Mouse (Mus musculus): ENCODE results near the gene Ptpru. TPM values are rescaled to one million over a fixed set of nuclear protein-coding genes. Genes with fewer than 3 reads are reported as not detected.

The Ptpru gene
- 22.1 and 27.9 TPM in 2 replicates for polyA plus RNA-seq (2015; fragmentation: Nextera tagmentation; extraction: Ambion mirVana)

DNA sequence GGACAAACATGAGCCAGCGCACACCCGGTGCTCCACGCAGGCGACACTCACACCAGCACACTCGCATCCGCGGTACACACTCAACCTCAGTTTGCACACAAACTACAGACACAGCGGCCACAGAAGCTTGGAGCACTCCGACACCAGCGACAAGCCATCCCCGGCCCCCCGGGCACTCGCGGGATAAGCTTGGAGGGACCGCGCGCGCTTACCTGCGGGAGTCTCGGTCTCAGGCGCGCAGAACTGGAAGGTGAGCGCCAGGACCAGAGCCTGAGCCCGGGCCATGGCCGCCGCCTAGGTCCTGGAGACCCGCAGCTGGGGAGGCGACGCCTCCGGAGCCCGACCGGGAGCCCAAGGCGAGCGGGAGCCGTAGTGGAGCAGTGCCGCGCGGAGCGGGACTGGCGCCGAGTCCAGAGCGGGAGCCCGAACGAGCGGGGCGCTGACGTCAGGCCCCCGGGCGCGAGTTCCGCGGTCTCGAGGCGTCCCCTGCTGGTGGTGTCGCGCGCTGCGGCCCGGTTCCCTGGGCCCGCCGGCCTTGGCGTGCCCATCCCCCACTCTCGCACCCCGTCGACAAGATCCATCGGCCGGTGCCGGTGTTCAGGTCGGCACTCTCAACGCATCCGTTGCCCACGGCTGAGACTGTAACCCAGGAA lies at the start of gene Ptpru:
TSS of gene Ptpru (minus strand) at position 417 of the 653 bp plus-strand sequence.
- Histone ChIP-seq H3K9me3 (no peaks in the 10 kb centered on the region), H3K36me3 (replicated peaks) (no peaks in the 10 kb centered on the region), H3K9ac (peak within 1 kb of the TSS; percentile 55), H3K4me3 (peak within 1 kb of the TSS; percentile 55), H3K27ac (peak within 1 kb of the TSS; percentile 30), H3K4me1 (peaks cover 28% of the 10 kb centered on the region), H3K4me2 (peak within 1 kb of the TSS; percentile 97), H3K27me3 (replicated peaks) (peaks cover 38% of the 10 kb centered on the region)
- under 1% methylated on average over 72 of the region's 72 CpGs for WGBS
- peak; percentile 82 for ATAC-seq (replicated peaks)

DNA sequence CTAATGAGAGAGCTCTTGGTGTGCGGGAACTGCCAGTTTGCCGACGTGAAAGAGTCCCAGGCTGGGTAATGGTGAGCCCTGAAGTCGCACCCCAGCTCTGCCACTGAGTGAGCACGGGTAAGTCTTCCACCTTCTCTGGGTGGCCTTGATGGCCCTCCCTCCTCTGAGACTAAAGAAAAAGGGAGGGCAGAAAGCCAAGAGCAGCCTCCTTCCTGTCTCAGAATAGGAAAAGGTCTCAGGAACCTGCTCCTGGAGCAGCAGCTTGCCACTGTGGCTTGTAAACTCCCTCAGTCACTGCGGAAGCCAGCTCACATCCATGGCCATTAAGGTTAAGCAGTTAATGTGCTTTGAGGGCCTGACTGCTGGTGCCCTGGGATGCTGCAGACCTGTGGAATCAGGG lies 47.3 kb upstream of the Ptpru start:
- Histone ChIP-seq H3K36me3 (replicated peaks) (0 out of 2 replicates have a peak, but pooled peaks cover 2% of the 10 kb centered on the region), H3K4me2 (no peak overlapping the region), H3K9ac (no peak overlapping the region), H3K9me3 (no peaks in the 10 kb centered on the region), H3K4me1 (peaks cover 21% of the 10 kb centered on the region), H3K27ac (no peak overlapping the region), H3K4me3 (no peak overlapping the region), H3K27me3 (replicated peaks) (no peaks in the 10 kb centered on the region)
- 86% methylated on average over 6 of the region's 6 CpGs for WGBS
- no peak for ATAC-seq (replicated peaks)

DNA sequence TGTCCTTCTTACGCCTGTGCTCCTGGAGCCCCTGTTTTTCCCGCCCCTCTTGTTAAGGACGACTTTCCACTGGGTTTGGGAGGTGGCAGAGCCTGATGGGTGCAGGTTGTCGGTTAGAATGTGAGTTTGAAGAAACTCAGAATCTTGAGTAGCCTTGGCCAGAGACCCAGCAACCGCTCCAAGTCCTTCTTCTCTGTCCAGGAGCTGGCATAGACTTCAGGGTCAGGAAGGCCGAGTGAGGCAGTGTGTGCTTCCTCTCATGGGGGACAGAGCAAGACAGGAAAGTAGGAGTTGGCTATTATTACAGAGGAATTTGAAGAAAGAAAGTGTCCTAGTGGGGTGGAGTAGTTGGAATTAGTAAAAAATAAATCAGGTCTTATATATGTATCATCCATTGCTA lies 45.5 kb upstream of the Ptpru start:
- no peak overlapping the region for H3K27ac ChIP-seq
- no peak overlapping the region for H3K4me2 ChIP-seq
- 0 out of 2 replicates have a peak, but pooled peaks cover 2% of the 10 kb centered on the region for H3K36me3 ChIP-seq (replicated peaks)
- no peaks in the 10 kb centered on the region for H3K9me3 ChIP-seq
- H3K4me1 ChIP-seq: peaks cover 26% of the 10 kb centered on the region
- no peak overlapping the region for H3K4me3 ChIP-seq
- WGBS: 71% methylated on average over 6 of the region's 6 CpGs
- no peak for ATAC-seq (replicated peaks)
- H3K9ac ChIP-seq: no peak overlapping the region
- H3K27me3 ChIP-seq (replicated peaks): no peaks in the 10 kb centered on the region

DNA sequence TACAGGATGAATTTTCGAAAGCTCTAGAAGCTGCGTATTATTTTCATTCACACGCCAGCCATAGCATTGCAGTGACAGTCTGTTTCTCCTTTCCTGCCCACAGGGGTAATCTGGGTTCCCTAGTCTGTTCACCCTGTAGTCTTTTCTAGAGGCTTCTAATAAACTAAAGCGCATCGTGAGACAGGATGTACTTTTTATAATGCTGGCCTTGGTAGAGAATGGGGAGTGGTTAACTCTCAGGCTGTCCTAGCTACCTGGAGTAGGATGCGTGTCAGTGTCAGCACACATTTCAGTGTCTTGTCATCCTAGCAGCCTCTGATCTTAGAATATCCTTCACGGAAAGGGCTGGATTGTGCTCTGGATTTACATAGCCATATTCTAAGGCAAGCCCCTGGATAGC lies 43.2 kb upstream of the Ptpru start:
- no peak overlapping the region for H3K4me2 ChIP-seq
- H3K36me3 ChIP-seq (replicated peaks): no peaks in the 10 kb centered on the region
- no peaks in the 10 kb centered on the region for H3K27me3 ChIP-seq (replicated peaks)
- H3K9me3 ChIP-seq: no peaks in the 10 kb centered on the region
- WGBS: 84% methylated on average over 7 of the region's 7 CpGs
- H3K27ac ChIP-seq: no peak overlapping the region
- no peak for ATAC-seq (replicated peaks)
- H3K4me3 ChIP-seq: no peak overlapping the region
- H3K4me1 ChIP-seq: peaks cover 45% of the 10 kb centered on the region
- H3K9ac ChIP-seq: no peak overlapping the region

DNA sequence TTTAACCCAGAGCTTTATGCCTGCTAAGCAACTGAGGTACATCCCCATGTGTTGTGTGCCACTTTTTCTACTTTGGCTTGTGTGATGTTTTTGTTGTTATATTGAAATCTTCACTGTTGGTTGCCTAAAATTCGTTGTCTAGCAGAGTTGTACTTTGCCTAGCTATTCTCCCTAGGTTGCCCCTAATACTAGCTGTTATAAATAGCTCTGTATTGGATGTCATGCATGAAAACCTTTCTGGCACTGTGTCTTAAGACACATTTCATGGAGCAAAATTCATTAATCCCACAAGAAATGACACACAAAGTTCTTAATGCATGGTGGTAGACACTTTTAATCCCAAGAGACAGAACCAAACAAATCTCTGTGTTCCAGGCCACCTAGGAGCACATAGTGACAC lies 41.6 kb upstream of the Ptpru start:
- Histone ChIP-seq H3K4me3 (no peak overlapping the region), H3K27me3 (replicated peaks) (no peaks in the 10 kb centered on the region), H3K9ac (no peak overlapping the region), H3K4me2 (no peak overlapping the region), H3K36me3 (replicated peaks) (no peaks in the 10 kb centered on the region), H3K4me1 (peaks cover 56% of the 10 kb centered on the region), H3K9me3 (no peaks in the 10 kb centered on the region), H3K27ac (no peak overlapping the region)
- ATAC-seq (replicated peaks): no peak
- WGBS: 63% methylated on average over 1 of the region's 1 CpGs

DNA sequence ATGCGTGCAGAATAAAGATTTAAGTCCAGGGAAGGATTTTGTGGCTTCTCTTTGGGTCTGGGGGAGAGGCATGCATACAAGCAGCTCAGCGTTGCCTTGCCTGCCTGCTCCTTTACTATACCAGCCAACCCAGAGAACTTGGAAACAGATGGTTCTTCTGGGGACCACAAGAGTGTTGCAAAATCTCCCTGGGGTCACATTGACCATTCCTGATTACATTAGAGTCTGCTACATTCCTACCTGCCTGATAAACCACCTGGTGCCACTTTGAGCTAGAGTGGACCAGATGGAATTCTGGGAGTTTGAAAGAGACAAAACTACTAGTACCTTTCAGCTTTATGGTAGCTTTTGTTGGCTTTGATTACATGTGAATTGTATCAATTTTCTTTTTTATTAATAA lies 38.7 kb upstream of the Ptpru start:
- no peak overlapping the region for H3K9ac ChIP-seq
- 61% methylated on average over 2 of the region's 2 CpGs for WGBS

DNA sequence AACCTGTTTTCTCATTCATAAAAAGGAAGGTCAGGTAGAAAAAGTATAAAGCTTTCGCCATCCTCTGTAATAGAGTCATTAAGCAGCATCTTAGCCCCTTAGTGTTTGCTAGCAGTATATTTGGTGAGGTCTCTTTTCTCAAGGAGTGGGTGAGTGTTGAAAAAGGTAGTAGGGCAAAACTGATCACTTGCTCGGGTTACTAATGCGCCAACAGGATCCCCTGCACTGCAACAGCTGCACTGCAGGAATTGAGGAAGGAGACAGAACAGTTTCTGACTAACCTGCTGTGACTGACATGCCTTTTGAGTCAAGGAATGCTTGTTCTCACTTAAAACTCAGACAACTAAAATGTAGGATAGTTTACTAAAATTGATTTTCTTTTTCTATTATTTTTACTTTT lies 37.2 kb upstream of the Ptpru start:
- Histone ChIP-seq H3K4me3 (peak overlapping the region; percentile 99), H3K36me3 (replicated peaks) (no peaks in the 10 kb centered on the region), H3K4me1 (peaks cover 50% of the 10 kb centered on the region), H3K27me3 (replicated peaks) (no peaks in the 10 kb centered on the region), H3K9me3 (no peaks in the 10 kb centered on the region), H3K27ac (no peak overlapping the region), H3K9ac (peak overlapping the region; percentile 100; the same call in 1 of the 2 replicates), H3K4me2 (peak overlapping the region; percentile 96)
- 36% methylated on average over 3 of the region's 3 CpGs for WGBS
- ATAC-seq (replicated peaks): no peak

More for the DNA sequence above, 38.7 kb upstream of the Ptpru start:
- H3K9me3 ChIP-seq: no peaks in the 10 kb centered on the region
- H3K27me3 ChIP-seq (replicated peaks): no peaks in the 10 kb centered on the region
- H3K4me2 ChIP-seq: peak overlapping the region; percentile 96; the same call in 1 of the 2 replicates
- H3K4me1 ChIP-seq: peaks cover 57% of the 10 kb centered on the region
- H3K36me3 ChIP-seq (replicated peaks): no peaks in the 10 kb centered on the region
- H3K4me3 ChIP-seq: no peak overlapping the region
- no peak for ATAC-seq (replicated peaks)
- no peak overlapping the region for H3K27ac ChIP-seq

DNA sequence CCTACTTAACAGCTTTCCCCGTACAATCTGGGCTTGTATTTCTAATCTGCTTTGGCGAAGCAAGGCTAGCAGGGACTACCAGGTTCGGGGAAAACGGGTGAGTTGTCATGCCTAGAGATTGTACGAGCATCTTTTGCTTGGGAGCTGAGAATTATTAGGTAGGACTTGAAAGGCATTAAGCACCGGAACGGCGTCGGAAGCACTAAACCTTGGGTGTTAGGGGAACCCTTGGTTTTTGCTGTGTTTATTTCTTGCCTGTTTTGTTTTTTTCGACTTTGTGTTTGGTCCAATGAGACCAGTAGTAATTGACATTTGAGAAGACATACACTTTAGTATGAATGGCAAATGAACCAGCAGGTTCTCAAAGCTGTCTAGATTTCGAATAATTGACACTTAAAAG lies 36.5 kb upstream of the Ptpru start:
- WGBS: 3% methylated on average over 11 of the region's 11 CpGs
- Histone ChIP-seq H3K9ac (peak overlapping the region; percentile 100), H3K4me3 (peak overlapping the region; percentile 99), H3K27ac (peak overlapping the region; percentile 100), H3K27me3 (replicated peaks) (no peaks in the 10 kb centered on the region), H3K4me2 (peak overlapping the region; percentile 96), H3K36me3 (replicated peaks) (no peaks in the 10 kb centered on the region), H3K4me1 (peaks cover 50% of the 10 kb centered on the region), H3K9me3 (no peaks in the 10 kb centered on the region)
- ATAC-seq (replicated peaks): no peak

DNA sequence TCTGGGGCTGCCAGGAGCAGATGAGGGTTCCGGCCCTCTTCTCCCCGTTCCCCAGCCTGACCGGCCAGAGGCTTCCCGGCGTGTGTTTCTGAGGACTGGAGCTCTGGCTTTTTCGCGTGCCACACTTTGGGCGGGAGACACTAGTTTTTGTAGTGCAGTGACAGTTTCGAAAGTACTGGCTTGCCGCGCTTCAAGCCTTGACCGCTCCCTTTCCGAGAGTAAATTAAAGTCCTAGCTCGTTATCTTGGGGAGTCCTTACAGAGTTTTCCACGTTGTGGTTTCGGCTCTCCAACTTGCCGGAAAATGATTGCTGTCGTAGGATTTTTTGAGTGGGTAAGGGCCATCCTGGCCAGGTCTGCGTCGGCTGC lies 36.1 kb upstream of the Ptpru start:
- Histone ChIP-seq H3K4me3 (peak overlapping the region; percentile 99), H3K9ac (peak overlapping the region; percentile 100), H3K4me2 (peak overlapping the region; percentile 96), H3K4me1 (peaks cover 46% of the 10 kb centered on the region), H3K9me3 (no peaks in the 10 kb centered on the region), H3K27me3 (replicated peaks) (no peaks in the 10 kb centered on the region), H3K36me3 (replicated peaks) (no peaks in the 10 kb centered on the region), H3K27ac (peak overlapping the region; percentile 100)
- ATAC-seq (replicated peaks): no peak; the same call in 1 of the 2 replicates
- 0% methylated on average over 20 of the region's 20 CpGs for WGBS

DNA sequence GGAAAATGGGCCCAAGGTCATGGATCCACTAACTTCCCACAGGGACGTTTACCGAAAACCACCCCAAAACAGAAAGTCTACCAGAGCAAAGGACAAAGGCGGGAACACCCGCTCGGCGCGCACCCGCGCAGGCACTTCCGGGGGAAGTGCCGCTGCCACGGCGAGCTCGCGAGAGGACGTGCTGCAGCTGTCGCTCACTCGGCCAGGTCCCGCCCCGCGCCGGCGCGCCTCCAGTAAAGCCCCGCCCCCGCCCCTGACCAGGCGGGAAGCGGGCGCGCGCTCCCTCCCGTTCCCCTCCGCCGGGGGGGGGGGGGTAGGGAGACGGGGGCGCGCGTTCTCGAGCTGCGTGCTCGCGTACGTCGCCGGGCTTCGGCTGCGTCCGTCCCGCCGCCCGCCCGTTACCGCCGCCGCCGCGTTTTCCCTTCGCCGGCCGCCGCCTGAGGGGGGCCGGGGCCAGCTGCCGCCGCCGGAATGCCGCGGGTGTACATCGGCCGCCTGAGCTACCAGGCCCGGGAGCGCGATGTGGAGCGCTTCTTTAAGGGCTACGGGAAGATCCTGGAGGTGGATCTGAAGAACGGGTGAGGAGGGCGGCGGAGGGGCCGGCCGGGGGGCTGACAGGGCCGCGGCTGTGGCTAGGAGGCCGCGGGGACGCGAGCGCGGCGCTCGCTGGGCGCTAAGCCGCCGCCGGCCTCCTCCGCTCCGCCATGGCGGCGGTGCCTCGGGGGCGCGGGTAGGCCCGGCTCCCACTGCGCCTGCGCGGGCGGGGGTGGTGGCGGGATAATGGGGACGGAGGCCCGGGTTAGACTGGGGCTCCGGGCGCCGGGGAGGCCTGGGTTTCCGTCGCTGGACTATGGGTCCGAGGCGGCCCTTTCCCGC lies 35.4 kb upstream of the Ptpru start, which contains the start of gene Srsf4:
TSS of gene Srsf4 (plus strand) at position 325 of the 876 bp plus-strand sequence.
- Histone ChIP-seq H3K4me2 (peak within 1 kb of the TSS; percentile 96), H3K9ac (peak within 1 kb of the TSS; percentile 100), H3K9me3 (no peaks in the 10 kb centered on the region), H3K27me3 (replicated peaks) (no peaks in the 10 kb centered on the region), H3K36me3 (replicated peaks) (no peaks in the 10 kb centered on the region), H3K27ac (peak within 1 kb of the TSS; percentile 100), H3K4me1 (peaks cover 45% of the 10 kb centered on the region), H3K4me3 (peak within 1 kb of the TSS; percentile 99)
- ATAC-seq (replicated peaks): peak; percentile 97
- under 1% methylated on average over 102 of the region's 116 CpGs for WGBS

DNA sequence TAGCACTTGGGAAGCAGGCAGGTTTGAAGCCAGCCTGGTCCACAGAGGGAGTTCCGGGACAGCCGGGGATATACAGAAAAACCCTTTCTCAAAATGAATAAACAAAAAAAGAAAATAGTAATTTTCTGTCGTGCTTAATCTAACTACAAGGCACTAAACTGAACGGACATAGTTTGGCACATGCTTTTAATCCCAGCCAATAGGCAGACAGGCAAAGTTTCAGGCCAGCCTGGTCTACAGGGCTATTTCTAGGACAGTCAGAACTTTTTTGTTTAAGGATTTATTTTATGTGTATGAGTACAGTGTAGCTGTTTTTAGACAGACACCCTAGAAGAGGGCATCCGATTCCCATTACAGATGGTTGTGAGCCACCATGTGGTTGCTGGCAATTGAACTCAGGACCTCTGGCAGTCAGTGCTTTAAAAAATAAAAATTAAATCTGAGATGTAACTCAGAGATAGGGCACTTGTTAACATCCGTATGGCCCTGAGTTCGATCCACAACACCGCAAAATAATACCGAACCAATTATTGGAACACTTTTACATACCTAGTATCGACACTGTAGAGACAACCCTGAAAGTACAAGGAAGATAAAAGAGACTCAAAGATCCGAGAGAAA lies 34.7 kb upstream of the Ptpru start:
- ATAC-seq (replicated peaks): peak; percentile 47
- H3K9ac ChIP-seq: peak overlapping the region; percentile 75
- H3K4me3 ChIP-seq: peak overlapping the region; percentile 99
- H3K4me2 ChIP-seq: peak overlapping the region; percentile 66
- no peaks in the 10 kb centered on the region for H3K36me3 ChIP-seq (replicated peaks)
- H3K27me3 ChIP-seq (replicated peaks): no peaks in the 10 kb centered on the region
- peak overlapping the region; percentile 84 for H3K27ac ChIP-seq
- peaks cover 38% of the 10 kb centered on the region for H3K4me1 ChIP-seq
- H3K9me3 ChIP-seq: no peaks in the 10 kb centered on the region
- 9% methylated on average over 11 of the region's 11 CpGs for WGBS

DNA sequence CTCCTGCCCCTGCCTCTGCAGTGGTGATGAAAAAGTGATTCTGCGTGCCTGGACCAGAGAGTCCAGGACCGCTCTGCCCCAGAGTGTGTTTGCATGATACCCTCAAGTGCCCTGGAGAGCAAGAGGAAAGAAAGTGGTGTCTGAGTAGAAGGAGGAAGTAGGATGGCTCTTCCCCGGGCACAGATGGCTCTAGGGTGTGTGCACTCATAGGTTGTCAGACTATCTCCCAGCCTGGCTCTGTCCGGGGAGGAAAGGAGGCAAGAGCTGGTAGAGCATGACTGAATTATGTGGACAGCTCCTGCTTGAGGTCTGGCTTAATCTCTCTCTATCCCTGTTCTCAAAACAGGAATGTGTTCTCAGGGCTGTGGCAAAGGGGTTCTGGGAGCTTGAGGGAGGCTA lies 23.3 kb upstream of the Ptpru start:
- Histone ChIP-seq H3K9me3 (no peaks in the 10 kb centered on the region), H3K27me3 (replicated peaks) (no peaks in the 10 kb centered on the region), H3K27ac (no peak overlapping the region), H3K4me3 (no peak overlapping the region), H3K4me1 (no peaks in the 10 kb centered on the region), H3K9ac (no peak overlapping the region), H3K36me3 (replicated peaks) (peaks cover 10% of the 10 kb centered on the region; the same call in 1 of the 2 replicates), H3K4me2 (no peak overlapping the region)
- no peak for ATAC-seq (replicated peaks)
- 78% methylated on average over 4 of the region's 4 CpGs for WGBS

Measured in midbrain, embryonic 15.5 days (tissue).